Mouse (Mus musculus): Measurements from ENCODE around the gene Elovl4. TPM values are rescaled to one million over a fixed set of nuclear protein-coding genes. Genes with fewer than 3 reads are reported as not detected.

Gene Elovl4
- polyA plus RNA-seq, 1 experiment, result 48.7 TPM

DNA sequence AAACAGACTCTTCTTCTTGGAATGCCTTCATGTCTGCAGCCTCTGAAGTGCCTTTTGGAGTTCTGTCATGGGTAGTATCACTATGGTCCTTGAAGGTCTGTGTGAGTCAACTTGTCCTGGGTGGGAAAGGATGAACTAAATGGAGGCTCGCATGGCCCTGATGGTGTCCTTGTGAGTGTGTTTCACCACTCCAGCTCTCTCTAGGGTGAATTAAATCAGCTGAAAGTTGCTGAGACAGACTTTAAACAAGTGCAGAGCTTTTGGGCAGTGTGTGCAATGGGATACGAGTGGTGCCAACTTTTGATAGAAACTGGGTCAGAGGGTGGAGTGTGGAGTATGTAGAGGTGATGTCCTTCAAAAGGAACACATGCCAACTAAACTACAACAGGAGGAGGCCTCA, 14.9 kb upstream of the Elovl4 start:
- TF ChIP-seq CTCF (IDR thresholded peaks at IDR 0.05; ENCODE audit: borderline replicate concordance, insufficient read depth, low read depth, low read length), result no peak
- TF ChIP-seq POLR2A (IDR thresholded peaks at IDR 0.05; ENCODE audit: borderline replicate concordance, insufficient read depth, low read length), result no peak
- H3K27ac ChIP-seq (ENCODE audit: insufficient read depth, low read length), result no peak overlapping the region
- no peak for DNase-seq
- no peaks in the 10 kb centered on the region for H3K27me3 ChIP-seq (ENCODE audit: control insufficient read depth, insufficient read depth, low read length)
- 79% methylated on average over 2 of the region's 2 CpGs for WGBS
- H3K4me1 ChIP-seq (ENCODE audit: control insufficient read depth, insufficient read depth, low read length), result no peaks in the 10 kb centered on the region
- no peak overlapping the region for H3K4me3 ChIP-seq (replicated peaks; ENCODE audit: insufficient read depth, low read depth, low read length)

DNA sequence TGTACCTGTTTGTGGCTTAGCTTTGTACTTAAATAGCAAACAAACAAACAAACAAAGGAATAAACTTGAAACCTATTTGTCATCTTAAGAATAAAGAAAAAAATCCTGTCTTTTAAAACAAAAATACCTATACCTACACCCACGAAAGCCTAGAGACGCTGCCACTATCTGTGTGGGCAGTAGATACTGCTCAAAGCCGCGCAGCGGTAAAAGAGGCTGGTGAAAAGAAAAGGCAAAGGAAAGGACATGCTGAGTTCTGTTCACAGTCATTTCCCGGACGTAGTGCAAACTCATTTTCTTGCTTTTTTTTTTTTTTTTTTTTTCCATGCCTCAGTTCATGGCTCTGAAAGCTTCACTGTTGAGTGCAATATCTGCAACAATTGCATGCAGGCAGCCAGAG, 13.1 kb upstream of the Elovl4 start:
- Histone ChIP-seq H3K4me1 (ENCODE audit: control insufficient read depth, insufficient read depth, low read length) (no peaks in the 10 kb centered on the region), H3K27ac (ENCODE audit: insufficient read depth, low read length) (no peak overlapping the region), H3K4me3 (replicated peaks; ENCODE audit: insufficient read depth, low read depth, low read length) (no peak overlapping the region), H3K27me3 (ENCODE audit: control insufficient read depth, insufficient read depth, low read length) (no peaks in the 10 kb centered on the region)
- TF ChIP-seq POLR2A (IDR thresholded peaks at IDR 0.05; ENCODE audit: borderline replicate concordance, insufficient read depth, low read length), result no peak
- TF ChIP-seq CTCF (IDR thresholded peaks at IDR 0.05; ENCODE audit: borderline replicate concordance, insufficient read depth, low read depth, low read length), result no peak
- WGBS, result 42% methylated on average over 7 of the region's 7 CpGs
- no peak for DNase-seq

DNA sequence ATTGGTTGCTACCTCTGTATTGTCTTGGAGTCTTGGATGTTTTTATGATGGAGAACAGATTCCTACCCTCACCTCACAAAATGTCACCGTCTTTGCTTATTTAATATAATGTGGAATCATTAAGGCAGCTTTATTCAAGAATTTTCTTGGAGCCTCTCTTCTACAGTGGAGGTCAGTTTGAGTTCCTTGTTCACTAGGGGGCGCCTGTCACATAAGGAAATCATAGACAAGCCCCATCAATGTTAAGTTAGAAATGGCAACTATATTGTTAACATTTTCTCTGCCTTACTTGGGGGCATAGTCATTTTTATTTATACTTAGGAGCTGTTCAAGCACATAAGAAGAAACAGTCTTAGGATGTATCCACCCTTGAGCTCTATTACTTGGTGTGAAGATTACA, 1.5 kb upstream of the Elovl4 start:
- peak in 1 of 2 experiments; percentile 52 for DNase-seq
- WGBS, result 15% methylated on average over 2 of the region's 2 CpGs
- no peak overlapping the region for H3K27ac ChIP-seq (ENCODE audit: insufficient read depth, low read length)

DNA sequence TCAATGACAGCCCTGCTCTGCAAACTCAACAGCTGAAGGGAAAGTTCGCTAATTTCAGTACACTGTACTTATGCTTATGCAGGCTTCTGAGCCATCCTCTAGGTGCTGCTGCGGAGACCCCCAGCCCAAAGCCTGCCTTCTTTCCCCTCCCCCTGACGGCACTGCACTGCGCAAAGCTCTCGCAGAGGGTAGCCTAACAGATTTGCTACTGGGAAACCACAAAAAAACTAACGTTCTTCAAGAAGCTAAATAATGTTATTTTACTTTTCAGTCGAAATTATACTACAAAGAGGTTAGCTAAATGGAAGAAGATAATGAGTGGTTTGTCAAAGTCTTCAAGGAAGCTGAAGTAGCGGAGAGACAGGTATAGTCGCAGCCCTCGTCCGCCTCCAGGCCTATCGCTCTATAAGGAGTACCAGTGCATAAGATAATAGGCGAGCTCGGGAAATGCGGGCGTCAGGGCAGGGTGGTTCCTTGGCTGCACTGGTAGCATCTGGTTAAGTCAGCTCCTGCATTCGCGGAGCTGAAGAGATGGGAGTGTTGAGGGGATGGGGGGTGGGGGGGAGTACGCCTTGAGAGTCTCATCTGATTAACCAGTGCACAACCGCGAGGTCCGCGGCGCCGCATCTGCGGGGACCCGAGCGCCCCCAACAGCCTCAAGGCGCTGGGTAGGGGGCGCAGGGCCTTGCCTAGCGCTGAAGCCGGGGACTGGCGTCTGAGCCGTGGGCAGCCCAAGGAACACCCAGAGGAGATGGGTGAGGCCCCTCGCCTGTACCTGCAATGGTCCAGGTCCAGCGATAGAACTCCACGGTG, 707 bp downstream of the Elovl4 start:
- TF ChIP-seq POLR2A (IDR thresholded peaks at IDR 0.05; ENCODE audit: borderline replicate concordance, insufficient read depth, low read length) (no peak), CTCF (IDR thresholded peaks at IDR 0.05; ENCODE audit: borderline replicate concordance, insufficient read depth, low read depth, low read length) (no peak)
- under 1% methylated on average over 37 of the region's 37 CpGs for WGBS
- H3K27ac ChIP-seq (ENCODE audit: insufficient read depth, low read length), result peak overlapping the region; percentile 87
- H3K27me3 ChIP-seq (ENCODE audit: control insufficient read depth, insufficient read depth, low read length), result no peaks in the 10 kb centered on the region
- peaks cover 10% of the 10 kb centered on the region for H3K4me1 ChIP-seq (ENCODE audit: control insufficient read depth, insufficient read depth, low read length)
- peak; percentile 32 to 50 for DNase-seq
- peak overlapping the region; percentile 89 for H3K4me3 ChIP-seq (replicated peaks; ENCODE audit: insufficient read depth, low read depth, low read length)

More for the DNA sequence above, 1.5 kb upstream of the Elovl4 start:
- TF ChIP-seq POLR2A (IDR thresholded peaks at IDR 0.05; ENCODE audit: borderline replicate concordance, insufficient read depth, low read length) (no peak), CTCF (IDR thresholded peaks at IDR 0.05; ENCODE audit: borderline replicate concordance, insufficient read depth, low read depth, low read length) (no peak; the same call in 1 of the 2 replicates)
- Histone ChIP-seq H3K27me3 (ENCODE audit: control insufficient read depth, insufficient read depth, low read length) (no peaks in the 10 kb centered on the region), H3K4me3 (replicated peaks; ENCODE audit: insufficient read depth, low read depth, low read length) (no peak overlapping the region), H3K4me1 (ENCODE audit: control insufficient read depth, insufficient read depth, low read length) (peaks cover 4% of the 10 kb centered on the region; the same call in 1 of the 2 replicates)

DNA sequence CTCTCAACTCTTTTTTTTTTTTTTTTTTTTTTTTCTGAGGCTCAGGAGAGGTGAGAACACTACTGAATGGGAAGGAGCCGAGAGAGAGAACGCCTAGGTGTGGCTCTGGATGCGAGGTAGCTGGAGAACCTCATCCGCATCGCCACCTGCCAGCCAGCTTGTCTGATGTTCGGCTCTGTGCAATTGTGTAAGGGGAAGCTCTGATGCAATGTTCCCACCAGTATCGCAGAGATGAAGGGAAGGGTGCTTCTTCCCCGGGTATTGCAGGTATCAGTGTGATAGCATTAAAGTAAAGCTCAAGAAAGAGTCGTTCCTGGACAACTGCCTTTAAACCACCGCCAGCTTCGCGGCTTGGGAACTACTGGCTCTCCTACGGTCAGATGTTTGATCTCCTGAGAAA, 1.7 kb downstream of the Elovl4 start:
- Histone ChIP-seq H3K4me1 (ENCODE audit: control insufficient read depth, insufficient read depth, low read length) (peaks cover 10% of the 10 kb centered on the region), H3K4me3 (replicated peaks; ENCODE audit: insufficient read depth, low read depth, low read length) (peak overlapping the region; percentile 33), H3K27ac (ENCODE audit: insufficient read depth, low read length) (no peak overlapping the region), H3K27me3 (ENCODE audit: control insufficient read depth, insufficient read depth, low read length) (no peaks in the 10 kb centered on the region)
- TF ChIP-seq POLR2A (IDR thresholded peaks at IDR 0.05; ENCODE audit: borderline replicate concordance, insufficient read depth, low read length) (no peak), CTCF (IDR thresholded peaks at IDR 0.05; ENCODE audit: borderline replicate concordance, insufficient read depth, low read depth, low read length) (no peak)
- peak; percentile 18 to 40 for DNase-seq
- WGBS, result 35% methylated on average over 13 of the region's 13 CpGs

DNA sequence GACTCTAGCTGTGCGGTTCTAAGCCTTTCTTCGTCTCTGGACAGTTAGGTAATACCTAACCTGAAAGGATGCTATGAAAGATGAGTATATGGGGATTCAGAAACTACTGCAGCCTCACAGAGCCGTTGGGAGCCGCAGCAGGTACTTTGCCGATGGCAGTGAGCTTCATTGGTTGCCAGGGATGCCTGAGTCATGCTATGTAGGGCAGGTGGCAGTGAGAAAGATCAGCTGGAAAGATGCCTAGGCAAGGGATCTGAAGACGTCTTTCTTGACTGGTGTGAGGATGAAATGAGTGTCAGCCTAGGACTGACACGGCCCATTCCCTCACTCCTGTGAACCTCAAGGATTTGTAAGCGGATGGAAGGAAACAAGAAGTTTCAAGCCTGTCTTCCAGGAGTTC, 8.2 kb downstream of the Elovl4 start:
- no peaks in the 10 kb centered on the region for H3K27me3 ChIP-seq (ENCODE audit: control insufficient read depth, insufficient read depth, low read length)
- H3K27ac ChIP-seq (ENCODE audit: insufficient read depth, low read length), result peak overlapping the region; percentile 15; the same call in 1 of the 2 replicates
- TF ChIP-seq CTCF (IDR thresholded peaks at IDR 0.05; ENCODE audit: borderline replicate concordance, insufficient read depth, low read depth, low read length) (no peak), POLR2A (IDR thresholded peaks at IDR 0.05; ENCODE audit: borderline replicate concordance, insufficient read depth, low read length) (no peak)
- peaks cover 21% of the 10 kb centered on the region for H3K4me1 ChIP-seq (ENCODE audit: control insufficient read depth, insufficient read depth, low read length)
- WGBS, result 15% methylated on average over 8 of the region's 8 CpGs
- peak overlapping the region; percentile 6 for H3K4me3 ChIP-seq (replicated peaks; ENCODE audit: insufficient read depth, low read depth, low read length)
- peak; percentile 67 to 86 for DNase-seq

DNA sequence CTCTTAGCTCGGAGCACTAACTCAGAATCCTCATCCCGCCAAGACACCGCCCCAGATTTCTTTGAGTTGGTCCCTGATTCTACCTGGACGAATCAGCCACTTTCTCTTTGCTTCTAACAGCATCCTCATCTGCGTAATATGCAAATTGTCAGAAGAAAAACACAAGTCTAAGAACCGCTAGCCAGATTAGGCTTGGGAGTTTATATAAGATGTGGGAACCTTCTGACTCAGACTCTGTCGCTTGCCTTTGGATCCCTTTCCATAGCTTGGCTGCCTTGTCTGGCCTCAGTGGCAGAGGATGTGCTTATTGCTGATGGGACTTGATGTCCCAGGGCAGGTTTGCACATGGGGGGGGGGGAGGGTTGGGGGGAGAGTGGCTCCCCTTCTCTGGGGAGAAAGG, 9.2 kb downstream of the Elovl4 start:
- 89% methylated on average over 7 of the region's 7 CpGs for WGBS
- Histone ChIP-seq H3K4me3 (replicated peaks; ENCODE audit: insufficient read depth, low read depth, low read length) (no peak overlapping the region), H3K4me1 (ENCODE audit: control insufficient read depth, insufficient read depth, low read length) (peaks cover 16% of the 10 kb centered on the region), H3K27ac (ENCODE audit: insufficient read depth, low read length) (no peak overlapping the region), H3K27me3 (ENCODE audit: control insufficient read depth, insufficient read depth, low read length) (no peaks in the 10 kb centered on the region)
- no peak for DNase-seq
- TF ChIP-seq POLR2A (IDR thresholded peaks at IDR 0.05; ENCODE audit: borderline replicate concordance, insufficient read depth, low read length), result no peak
- no peak for TF ChIP-seq CTCF (IDR thresholded peaks at IDR 0.05; ENCODE audit: borderline replicate concordance, insufficient read depth, low read depth, low read length)

DNA sequence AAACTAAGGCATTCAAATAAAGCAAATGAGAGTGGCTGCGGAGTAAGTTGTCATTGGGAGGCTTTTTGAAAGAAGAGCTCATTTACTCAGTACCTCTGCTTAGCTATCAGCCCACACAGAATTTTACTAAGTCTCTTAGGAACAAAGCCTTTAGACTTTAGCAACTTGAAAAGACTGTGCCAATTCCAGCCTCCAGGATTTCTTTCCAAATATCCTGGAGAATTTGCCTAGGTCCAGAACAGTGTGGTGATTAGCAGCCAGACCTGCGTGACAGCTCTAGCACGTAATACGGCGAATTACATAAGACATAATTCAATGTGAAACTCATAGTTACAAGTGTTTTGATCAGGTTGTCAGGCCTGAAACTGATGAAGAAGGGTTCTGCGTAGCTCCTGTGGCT, 16.8 kb downstream of the Elovl4 start:
- H3K27me3 ChIP-seq (ENCODE audit: control insufficient read depth, insufficient read depth, low read length), result no peaks in the 10 kb centered on the region
- DNase-seq, result no peak
- TF ChIP-seq POLR2A (IDR thresholded peaks at IDR 0.05; ENCODE audit: borderline replicate concordance, insufficient read depth, low read length) (no peak), CTCF (IDR thresholded peaks at IDR 0.05; ENCODE audit: borderline replicate concordance, insufficient read depth, low read depth, low read length) (no peak)
- H3K27ac ChIP-seq (ENCODE audit: insufficient read depth, low read length), result no peak overlapping the region
- 90% methylated on average over 6 of the region's 6 CpGs for WGBS
- peaks cover 4% of the 10 kb centered on the region; the same call in 1 of the 2 replicates for H3K4me1 ChIP-seq (ENCODE audit: control insufficient read depth, insufficient read depth, low read length)
- H3K4me3 ChIP-seq (replicated peaks; ENCODE audit: insufficient read depth, low read depth, low read length), result no peak overlapping the region
